Mouse (Mus musculus): ENCODE measurements around the gene Ecsit.

- TF ChIP-seq POLR2A (IDR thresholded peaks at IDR 0.05; ENCODE audit: control insufficient read depth, low read depth, low read length) = no peak
- TF ChIP-seq CTCF (IDR thresholded peaks at IDR 0.05; ENCODE audit: control insufficient read depth, insufficient read depth, insufficient replicate concordance, low read depth, low read length) = no peak
Measured at GRCm38 (mm10) chr9:22069881-22070553, 15.2 kb downstream of the Ecsit start.

All from testis, adult 2 months (tissue).